Mouse (Mus musculus): ENCODE measurements at regions not wholly inside any gene's neighbourhood (a gene's known extent, or its start where the extent isn't known, plus 50 kb on each side); places are given as distances from the start of the nearest gene placed in this dataset.

- no peak for TF ChIP-seq POLR2A (IDR thresholded peaks at IDR 0.05; ENCODE audit: control insufficient read depth, extremely low read depth, insufficient read depth, low read length, poor library complexity)
- TF ChIP-seq CTCF (IDR thresholded peaks at IDR 0.05; ENCODE audit: borderline replicate concordance, control insufficient read depth, extremely low read depth, insufficient read depth, low read length, poor library complexity): no peak
These were observed 309.8 kb upstream of the Ube2e3 start for GRCm38 (mm10) chr2:78558128-78558527.

All from thymus, adult 2 months (tissue).